In genomic region chr1:157595165-157595564, GRCm38 (mm10) we compare ENCODE assay signal across 20 mouse cellular contexts.
"Had no signal": no experiment of that assay in that cellular context is flagged by ENCODE, and none has a peak within 500 bp of the region (broad histone marks: within the 10 kb centered on the region; RNA-seq: fewer than 3 reads in every experiment).

No protein-coding gene starts in this region.

- H3K27me3 ChIP-seq: limb, embryonic 13.5 days; liver, embryonic 12.5 days; liver, embryonic 15.5 days; neural tube, embryonic 13.5 days had no signal

- H3K4me3 ChIP-seq: limb, embryonic 10.5 days; limb, embryonic 13.5 days; liver, embryonic 12.5 days; liver, embryonic 15.5 days; neural tube, embryonic 13.5 days had no signal

- H3K9me3 ChIP-seq: limb, embryonic 10.5 days; limb, embryonic 13.5 days; liver, embryonic 12.5 days; liver, embryonic 15.5 days; neural tube, embryonic 13.5 days had no signal

- DNase-seq: kidney, adult 18-20 months; kidney, adult 9 months; kidney, postnatal 14 days; kidney, postnatal 4 days; liver; lung, adult 18-20 months; lung, postnatal 14 days; lung, postnatal 4 days; right cerebral cortex, postnatal 14 days; right cerebral cortex, postnatal 4 days; thymus, adult 2 months; thymus, postnatal 14 days; thymus, postnatal 4 days had no signal

- H3K4me1 ChIP-seq: limb, embryonic 10.5 days; liver, embryonic 12.5 days; liver, embryonic 15.5 days had no signal

- H3K36me3 ChIP-seq: limb, embryonic 10.5 days; limb, embryonic 13.5 days; liver, embryonic 12.5 days; liver, embryonic 15.5 days; neural tube, embryonic 13.5 days had no signal

- H3K4me2 ChIP-seq: limb, embryonic 13.5 days; liver, embryonic 12.5 days; liver, embryonic 15.5 days; neural tube, embryonic 13.5 days had no signal

- H3K27ac ChIP-seq: limb, embryonic 10.5 days; limb, embryonic 13.5 days; liver, embryonic 12.5 days; liver, embryonic 15.5 days; neural tube, embryonic 13.5 days; stomach, postnatal 0 days had no signal

- ATAC-seq: inflammation-experienced regulatory T-cells, adult 6 months had no signal

- H3K9ac ChIP-seq: limb, embryonic 13.5 days; liver, embryonic 12.5 days; liver, embryonic 15.5 days; neural tube, embryonic 13.5 days had no signal
